Comparison of ENCODE assay signal across 9 mouse cellular contexts in genomic region chr11:69804652-69804940, GRCm38 (mm10). TPM values are rescaled to one million over a fixed set of nuclear protein-coding genes. Genes with fewer than 3 reads are reported as not detected.
DNase-seq lines count a peak whose midpoint lies in the region; ATAC-seq and TF ChIP-seq lines count a peak whose summit lies in the region.
"Had no signal": no experiment of that assay in that cellular context is flagged by ENCODE, and none has a peak within 500 bp of the region (broad histone marks: within the 10 kb centered on the region; RNA-seq: fewer than 3 reads in every experiment).

No protein-coding gene starts in this region.

- 0 out of 2 replicates have a peak overlapping the region, but pooled peaks have one; percentile 58 for H3K4me3 ChIP-seq in forebrain, embryonic 12.5 days (replicated peaks)
- H3K4me3 ChIP-seq in hindbrain, postnatal 0 days (ENCODE audit: low read length), result 0 out of 2 replicates have a peak overlapping the region, but pooled peaks have one; percentile 2
- no peak overlapping the region for H3K4me3 ChIP-seq in liver, embryonic 16.5 days (ENCODE audit: low read depth, low read length)
- peak overlapping the region; percentile 57 for H3K4me3 ChIP-seq in stomach, embryonic 14.5 days (ENCODE audit: low read depth, low read length)

- ATAC-seq in forebrain, embryonic 12.5 days (ENCODE audit: low FRiP score), result no peak
- no peak for ATAC-seq in hindbrain, postnatal 0 days
- ATAC-seq in liver, embryonic 16.5 days (ENCODE audit: low read depth), result no peak
- ATAC-seq in stomach, embryonic 14.5 days (ENCODE audit: insufficient number of reproducible peaks, insufficient read depth, low FRiP score, low read depth), result no peak

- 4% methylated on average over 12 of the region's 12 CpGs for WGBS in forebrain, embryonic 12.5 days
- WGBS in hindbrain, postnatal 0 days, result 8% methylated on average over 12 of the region's 12 CpGs
- WGBS in liver, embryonic 16.5 days (ENCODE audit: insufficient replicate concordance), result 23% methylated on average over 12 of the region's 12 CpGs
- 11% methylated on average over 12 of the region's 12 CpGs for WGBS in stomach, embryonic 14.5 days

- no peaks in the 10 kb centered on the region for H3K9me3 ChIP-seq in forebrain, embryonic 12.5 days
- no peaks in the 10 kb centered on the region for H3K9me3 ChIP-seq in hindbrain, postnatal 0 days (ENCODE audit: low read length)
- no peaks in the 10 kb centered on the region for H3K9me3 ChIP-seq in liver, embryonic 16.5 days (replicated peaks; ENCODE audit: control insufficient read depth, low read length)
- no peaks in the 10 kb centered on the region for H3K9me3 ChIP-seq in stomach, embryonic 14.5 days (ENCODE audit: control insufficient read depth, low read depth, low read length)

- peak overlapping the region; percentile 84 for H3K4me2 ChIP-seq in forebrain, embryonic 12.5 days
- H3K4me2 ChIP-seq in hindbrain, postnatal 0 days (ENCODE audit: low read depth, low read length), result peak overlapping the region; percentile 95
- H3K4me2 ChIP-seq in liver, embryonic 16.5 days (ENCODE audit: low read depth, low read length), result peak overlapping the region; percentile 78; the same call in 1 of the 2 replicates
- H3K4me2 ChIP-seq in stomach, embryonic 14.5 days (replicated peaks; ENCODE audit: low read depth, low read length), result peak overlapping the region; percentile 99

- no peak for TF ChIP-seq CTCF in hindbrain, postnatal 0 days (IDR thresholded peaks at IDR 0.05; ENCODE audit: low read depth)

- peak; percentile 53 for DNase-seq in MN1 (ENCODE audit: low spot score)
- DNase-seq in hindbrain, postnatal 0 days (ENCODE audit: low spot score), result no peak
- no peak for DNase-seq in layer of hippocampus, adult 8-10 months (ENCODE audit: low spot score in 2 of 2)
- no peak for DNase-seq in cerebellum, adult 11-12 months
- DNase-seq in adipocyte (ENCODE audit: low spot score), result no peak

- no peak overlapping the region for H3K27ac ChIP-seq in forebrain, embryonic 12.5 days
- H3K27ac ChIP-seq in hindbrain, postnatal 0 days, result no peak overlapping the region
- H3K27ac ChIP-seq in liver, embryonic 16.5 days (ENCODE audit: low read length), result no peak overlapping the region
- H3K27ac ChIP-seq in stomach, embryonic 14.5 days (ENCODE audit: low read length), result no peak overlapping the region

- peaks cover 57% of the 10 kb centered on the region for H3K4me1 ChIP-seq in forebrain, embryonic 12.5 days
- peaks cover 25% of the 10 kb centered on the region for H3K4me1 ChIP-seq in hindbrain, postnatal 0 days (ENCODE audit: insufficient read depth, low read length)
- H3K4me1 ChIP-seq in liver, embryonic 16.5 days (ENCODE audit: control insufficient read depth, low read depth, low read length), result peaks cover 37% of the 10 kb centered on the region
- peaks cover 39% of the 10 kb centered on the region for H3K4me1 ChIP-seq in stomach, embryonic 14.5 days (ENCODE audit: control insufficient read depth, insufficient read depth, low read length)

- H3K27me3 ChIP-seq in forebrain, embryonic 12.5 days, result peaks cover 68% of the 10 kb centered on the region
- H3K27me3 ChIP-seq in hindbrain, postnatal 0 days (ENCODE audit: insufficient read depth, low read length), result peaks cover 20% of the 10 kb centered on the region
- peaks cover 71% of the 10 kb centered on the region for H3K27me3 ChIP-seq in liver, embryonic 16.5 days (ENCODE audit: control insufficient read depth, insufficient read depth, low read depth, low read length)
- peaks cover 3% of the 10 kb centered on the region; the same call in 1 of the 2 replicates for H3K27me3 ChIP-seq in stomach, embryonic 14.5 days (ENCODE audit: control insufficient read depth, insufficient read depth, low read length)

- no peak overlapping the region for H3K9ac ChIP-seq in forebrain, embryonic 12.5 days
- peak overlapping the region; percentile 9; the same call in 1 of the 2 replicates for H3K9ac ChIP-seq in hindbrain, postnatal 0 days (replicated peaks; ENCODE audit: low read length)
- H3K9ac ChIP-seq in liver, embryonic 16.5 days (ENCODE audit: low read depth, low read length), result no peak overlapping the region
- H3K9ac ChIP-seq in stomach, embryonic 14.5 days (replicated peaks; ENCODE audit: low read depth, low read length), result no peak overlapping the region; the same call in 1 of the 2 replicates

- H3K36me3 ChIP-seq in forebrain, embryonic 12.5 days (replicated peaks), result no peaks in the 10 kb centered on the region
- no peaks in the 10 kb centered on the region for H3K36me3 ChIP-seq in hindbrain, postnatal 0 days (ENCODE audit: insufficient read depth, low read length)
- no peaks in the 10 kb centered on the region for H3K36me3 ChIP-seq in liver, embryonic 16.5 days (ENCODE audit: control insufficient read depth, insufficient read depth)
- H3K36me3 ChIP-seq in stomach, embryonic 14.5 days (ENCODE audit: control insufficient read depth, insufficient read depth, low read length), result no peaks in the 10 kb centered on the region

RNA-seq across cellular contexts. Expression of gene Tmem102, which starts 0.8 kb away (rescaled TPM):
- 0.76 and 1.3 TPM in 2 replicates for polyA plus RNA-seq in forebrain, embryonic 12.5 days (2016; fragmentation: Nextera tagmentation; extraction: Ambion mirVana)
- total RNA-seq in hindbrain, postnatal 0 days (2014; rRNA removed), result 0.16 and 0.72 TPM in 2 replicates
- 1.1 and 1.5 TPM in 2 replicates for polyA plus RNA-seq in hindbrain, postnatal 0 days (2015; fragmentation: Nextera tagmentation; extraction: Ambion mirVana)
- 0.62 and 1.0 TPM in 2 replicates for polyA plus RNA-seq in liver, embryonic 16.5 days (2015; fragmentation: Nextera tagmentation; extraction: Ambion mirVana)
- polyA plus RNA-seq in stomach, embryonic 14.5 days (2014; fragmentation: Nextera tagmentation; extraction: Ambion mirVana), result 12.2 and 15.0 TPM in 2 replicates
- under 1 TPM in 2 of 4 experiments, not detected in 2; 0.17 to 0.47 TPM for total RNA-seq in layer of hippocampus, adult 8-10 months (2022)

RNA-seq across cellular contexts. Expression of gene Fgf11, which starts 2.9 kb away (rescaled TPM):
- 2.6 and 3.2 TPM in 2 replicates for polyA plus RNA-seq in forebrain, embryonic 12.5 days (2016; fragmentation: Nextera tagmentation; extraction: Ambion mirVana)
- 19.1 and 19.2 TPM in 2 replicates for total RNA-seq in hindbrain, postnatal 0 days (2014; rRNA removed)
- 3.8 and 4.4 TPM in 2 replicates for polyA plus RNA-seq in hindbrain, postnatal 0 days (2015; fragmentation: Nextera tagmentation; extraction: Ambion mirVana)
- 0.19 and 0.21 TPM in 2 replicates for polyA plus RNA-seq in liver, embryonic 16.5 days (2015; fragmentation: Nextera tagmentation; extraction: Ambion mirVana)
- 2.1 and 3.6 TPM in 2 replicates for polyA plus RNA-seq in stomach, embryonic 14.5 days (2014; fragmentation: Nextera tagmentation; extraction: Ambion mirVana)
- 10 to 100 TPM; 26.1 to 36.5 (median 30.6) TPM for total RNA-seq in layer of hippocampus, adult 8-10 months (2022)

RNA-seq across cellular contexts. Expression of gene Chrnb1, which starts 8.9 kb away (rescaled TPM):
- 1.2 and 1.8 TPM in 2 replicates for polyA plus RNA-seq in forebrain, embryonic 12.5 days (2016; fragmentation: Nextera tagmentation; extraction: Ambion mirVana)
- total RNA-seq in hindbrain, postnatal 0 days (2014; rRNA removed), result 1.5 TPM in 1 of 2 replicates, not detected in the other
- 0.85 and 1.5 TPM in 2 replicates for polyA plus RNA-seq in hindbrain, postnatal 0 days (2015; fragmentation: Nextera tagmentation; extraction: Ambion mirVana)
- polyA plus RNA-seq in liver, embryonic 16.5 days (2015; fragmentation: Nextera tagmentation; extraction: Ambion mirVana), result 0.61 and 0.96 TPM in 2 replicates
- 6.7 and 7.5 TPM in 2 replicates for polyA plus RNA-seq in stomach, embryonic 14.5 days (2014; fragmentation: Nextera tagmentation; extraction: Ambion mirVana)
- total RNA-seq in layer of hippocampus, adult 8-10 months (2022), result 1 to 10 TPM in 3 of 4 experiments, under 1 TPM in 1; 0.49 to 2.2 (median 1.1) TPM

RNA-seq across cellular contexts. Expression of gene Gm39566, which starts 10.5 kb away (rescaled TPM):
- polyA plus RNA-seq in forebrain, embryonic 12.5 days (2016; fragmentation: Nextera tagmentation; extraction: Ambion mirVana), result not detected in 2 replicates
- total RNA-seq in hindbrain, postnatal 0 days (2014; rRNA removed), result not detected in 2 replicates
- polyA plus RNA-seq in hindbrain, postnatal 0 days (2015; fragmentation: Nextera tagmentation; extraction: Ambion mirVana), result not detected in 2 replicates
- not detected in 2 replicates for polyA plus RNA-seq in liver, embryonic 16.5 days (2015; fragmentation: Nextera tagmentation; extraction: Ambion mirVana)
- not detected in 2 replicates for polyA plus RNA-seq in stomach, embryonic 14.5 days (2014; fragmentation: Nextera tagmentation; extraction: Ambion mirVana)
- total RNA-seq in layer of hippocampus, adult 8-10 months (2022), result not detected
- total RNA-seq: adrenal gland, adult 18-20 months had no signal

RNA-seq across cellular contexts. Expression of gene Spem2, which starts 13.7 kb away (rescaled TPM):
- not detected in 2 replicates for polyA plus RNA-seq in forebrain, embryonic 12.5 days (2016; fragmentation: Nextera tagmentation; extraction: Ambion mirVana)
- total RNA-seq in hindbrain, postnatal 0 days (2014; rRNA removed), result not detected in 2 replicates
- polyA plus RNA-seq in hindbrain, postnatal 0 days (2015; fragmentation: Nextera tagmentation; extraction: Ambion mirVana), result not detected in 2 replicates
- polyA plus RNA-seq in liver, embryonic 16.5 days (2015; fragmentation: Nextera tagmentation; extraction: Ambion mirVana), result not detected in 2 replicates
- polyA plus RNA-seq in stomach, embryonic 14.5 days (2014; fragmentation: Nextera tagmentation; extraction: Ambion mirVana), result not detected in 2 replicates
- total RNA-seq in layer of hippocampus, adult 8-10 months (2022), result not detected
- total RNA-seq: adrenal gland, adult 18-20 months had no signal
